Mouse (Mus musculus) liver, embryonic 14.5 days (tissue): ENCODE measurements around the gene Cnot10. TPM values are rescaled to one million over a fixed set of nuclear protein-coding genes. Genes with fewer than 3 reads are reported as not detected.
A peak's percentile ranks its signal among the peaks of the same experiment; 100 is the strongest.

Experiments
- ATAC-seq: fragments of 200-750 bp; cut with Nextera tagmentation; 2 replicates; pipeline ENCODE4 v1.8.0; 2017; ENCODE audit warnings: moderate number of reproducible peaks, mild to moderate bottlenecking, moderate library complexity; ENCODE audit not compliant: insufficient read depth
- DNase-seq, 3 experiments: peaks; one replicate each; pipeline ENCODE4 v3.0.0-alpha.2; 2012 to 2013; ENCODE audit warnings: low read depth in 3 of 3, low spot score in 3 of 3
- H3K27ac ChIP-seq: fragments of 300-500 bp; sonication (generic); 2 replicates; pipeline ENCODE4 v1.5.1; 2014; ENCODE audit warnings: moderate library complexity, mild to moderate bottlenecking, control low read depth, inconsistent platforms
- H3K27me3 ChIP-seq: fragments of 300-500 bp; sonication (generic); 2 replicates; pipeline ENCODE4 v1.6.1; 2014; ENCODE audit warnings: mild to moderate bottlenecking, low read length, moderate library complexity; ENCODE audit not compliant: control insufficient read depth, insufficient read depth
- H3K36me3 ChIP-seq: fragments of 300-500 bp; sonication (generic); replicated peaks from 2 replicates; pipeline ENCODE4 v1.6.1; 2014; ENCODE audit warnings: low read depth; ENCODE audit not compliant: control insufficient read depth, insufficient read depth
- H3K4me1 ChIP-seq, 2 experiments: fragments of 200-500 bp in 1 of 2; fragments of 300-500 bp in 1 of 2; sonication (generic) in 1 of 2; replicated peaks; 2 replicates each; pipeline ENCODE4 v1.6.1; 2012 to 2014; ENCODE audit warnings: antibody characterized with exemption in 1 of 2, inconsistent platforms in 1 of 2, low read length in 1 of 2; ENCODE audit not compliant: control insufficient read depth in 2 of 2, insufficient read depth in 2 of 2
- H3K4me2 ChIP-seq: fragments of 300-500 bp; sonication (generic); 2 replicates; pipeline ENCODE4 v1.6.1; 2014; ENCODE audit warnings: low read depth, mild to moderate bottlenecking, control low read depth, moderate library complexity
- H3K4me3 ChIP-seq, 2 experiments: fragments of 200-500 bp in 1 of 2; fragments of 300-500 bp in 1 of 2; sonication (generic) in 1 of 2; 2 replicates each; pipeline ENCODE4 v1.5.1; 2012 to 2014; ENCODE audit warnings: low read depth in 2 of 2, low read length in 2 of 2, mild to moderate bottlenecking in 2 of 2, control low read depth in 1 of 2, inconsistent platforms in 1 of 2, moderate library complexity in 1 of 2; ENCODE audit not compliant: insufficient read depth in 1 of 2
- H3K9ac ChIP-seq: fragments of 300-500 bp; sonication (generic); replicated peaks from 2 replicates; pipeline ENCODE4 v1.6.1; 2014; ENCODE audit warnings: mild to moderate bottlenecking, control low read depth, moderate library complexity
- H3K9me3 ChIP-seq: fragments of 300-500 bp; sonication (generic); 2 replicates; pipeline ENCODE4 v1.6.1; 2016; ENCODE audit warnings: low read length, mixed read lengths; ENCODE audit not compliant: control insufficient read depth
- CTCF ChIP-seq: IDR thresholded peaks from 2 replicates; pipeline ENCODE4 v1.5.1; 2016; ENCODE audit warnings: antibody characterized with exemption, low read depth, control low read depth
- EP300 ChIP-seq: IDR thresholded peaks from 2 replicates; pipeline ENCODE4 v1.6.1; 2016; ENCODE audit warnings: antibody characterized with exemption, low read depth
- WGBS: fragments of 180-500 bp; shearing (Covaris S2); extraction: QIAGEN DNeasy Blood & Tissue Kit; methylation state at CpG from one replicate; pipeline ENCODE4 v1.1.7; 2014; ENCODE audit not compliant: insufficient replicate concordance; 5-methylcytosine and 5-hydroxymethylcytosine counted together
- polyA plus RNA-seq, 2 experiments: library from polyadenylated mRNA; depleted of rRNA in 1 of 2; stranded (reverse) in 1 of 2; unstranded in 1 of 2; fragments of >200 nt; fragmentation: Nextera tagmentation in 1 of 2; extraction: Ambion mirVana in 1 of 2; gene quantifications; 2 replicates each; pipeline versions ENCODE4 v1.2.1 to v1.2.3; 2012 to 2014

Cnot10 gene
- polyA plus RNA-seq (2012; rRNA removed) (16.3 and 20.7 TPM in 2 replicates), polyA plus RNA-seq (2014; fragmentation: Nextera tagmentation; extraction: Ambion mirVana) (23.1 and 23.8 TPM in 2 replicates)

DNA sequence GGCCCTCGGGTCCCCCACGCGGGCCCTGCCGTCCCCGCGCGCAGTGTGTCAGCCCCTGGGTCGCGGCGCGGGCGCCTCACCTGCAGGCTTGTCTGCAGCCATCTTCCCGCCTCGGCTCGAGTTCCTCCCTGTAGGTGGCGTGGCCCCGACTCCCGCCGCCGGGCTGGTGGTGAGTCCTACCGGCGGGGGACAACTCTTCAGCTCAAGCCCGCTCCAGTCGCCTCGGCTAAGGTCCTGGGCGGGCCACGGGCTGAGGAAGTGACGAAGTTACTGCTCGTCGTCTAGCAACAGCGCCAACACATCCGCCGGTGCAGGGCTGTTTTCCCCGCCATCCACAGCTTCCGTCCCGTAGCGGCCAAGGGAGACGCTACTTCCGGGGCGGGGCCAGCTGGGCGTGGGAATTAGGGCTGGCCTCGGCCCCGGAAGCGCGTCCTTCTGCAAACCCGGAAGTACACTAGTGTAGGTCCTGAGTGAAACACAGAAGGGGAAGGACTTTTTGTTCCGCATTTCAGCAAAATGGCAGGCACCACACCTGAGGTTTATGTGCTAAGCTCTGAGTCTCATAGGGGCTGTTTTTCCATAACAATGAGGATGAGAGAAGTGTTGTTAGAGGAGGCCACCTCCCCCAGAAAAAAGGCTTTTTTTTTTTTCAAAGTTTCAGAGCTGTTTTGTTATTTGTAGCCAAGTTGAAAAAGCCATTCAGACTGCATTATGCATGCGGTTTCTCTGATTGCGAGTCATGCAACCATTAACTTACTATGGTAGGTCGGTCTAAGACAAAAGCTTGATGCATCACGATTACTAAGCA, at the start of gene Cnot10:
Gene Cnot10 (minus strand): TSS at position 346 of the 808 bp plus-strand sequence.
- H3K4me2 ChIP-seq = peak within 1 kb of the TSS; percentile 86
- H3K27ac ChIP-seq = peak within 1 kb of the TSS; percentile 75
- H3K9me3 ChIP-seq = no peaks in the 10 kb centered on the region
- DNase-seq (peak; percentile 95 to 96 (median 96)), ATAC-seq (peak; percentile 98)
- peak within 1 kb of the TSS; percentile 83 for H3K9ac ChIP-seq
- no peaks in the 10 kb centered on the region for H3K27me3 ChIP-seq
- peaks cover 2 to 5% of the 10 kb centered on the region in 2 experiments for H3K4me1 ChIP-seq
- H3K36me3 ChIP-seq = no peaks in the 10 kb centered on the region
- TF ChIP-seq EP300 (0 out of 2 replicates have a peak, but pooled peaks have one; percentile 39), CTCF (peak; percentile 60)
- H3K4me3 ChIP-seq = peak within 1 kb of the TSS; percentile 81 to 89
- WGBS = 3% methylated on average over 51 of the region's 51 CpGs

DNA sequence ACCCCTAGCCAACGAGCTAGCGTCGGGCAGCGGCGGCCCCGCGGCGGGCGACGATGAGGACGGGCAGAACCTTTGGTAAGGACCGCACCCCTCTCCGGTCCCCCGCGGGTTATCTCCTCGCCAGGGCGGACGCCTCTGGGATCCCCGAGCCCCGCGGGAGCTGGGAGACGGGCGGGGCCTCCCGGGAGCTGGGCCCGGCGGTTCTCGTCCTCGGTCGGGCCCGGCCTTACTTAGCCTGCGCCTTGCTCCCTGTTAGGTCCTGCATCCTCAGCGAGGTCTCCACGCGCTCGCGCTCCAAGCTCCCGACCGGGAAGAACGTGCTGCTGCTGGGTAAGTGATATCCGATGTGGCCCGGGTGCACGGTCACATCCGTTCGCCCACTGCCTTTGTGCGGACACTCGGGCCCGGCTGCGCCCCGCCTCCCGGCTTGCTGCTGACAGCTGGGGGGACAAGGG, 49.0 kb upstream of the Cnot10 start:
- DNase-seq (peak in 2 of 3 experiments; percentile 51 to 54), ATAC-seq (peak; percentile 85)
- peaks cover 7% of the 10 kb centered on the region for H3K36me3 ChIP-seq
- peak overlapping the region; percentile 99 for H3K4me2 ChIP-seq
- peak overlapping the region; percentile 73 for H3K27ac ChIP-seq
- H3K9me3 ChIP-seq = no peaks in the 10 kb centered on the region
- peak overlapping the region; percentile 74 to 90 for H3K4me3 ChIP-seq
- TF ChIP-seq CTCF (no peak), EP300 (no peak)
- H3K9ac ChIP-seq = peak overlapping the region; percentile 83
- WGBS = under 1% methylated on average over 46 of the region's 50 CpGs
- H3K4me1 ChIP-seq = peaks cover 12 to 13% of the 10 kb centered on the region in 2 experiments; a peak in 3 of 4 replicates
- no peaks in the 10 kb centered on the region for H3K27me3 ChIP-seq

DNA sequence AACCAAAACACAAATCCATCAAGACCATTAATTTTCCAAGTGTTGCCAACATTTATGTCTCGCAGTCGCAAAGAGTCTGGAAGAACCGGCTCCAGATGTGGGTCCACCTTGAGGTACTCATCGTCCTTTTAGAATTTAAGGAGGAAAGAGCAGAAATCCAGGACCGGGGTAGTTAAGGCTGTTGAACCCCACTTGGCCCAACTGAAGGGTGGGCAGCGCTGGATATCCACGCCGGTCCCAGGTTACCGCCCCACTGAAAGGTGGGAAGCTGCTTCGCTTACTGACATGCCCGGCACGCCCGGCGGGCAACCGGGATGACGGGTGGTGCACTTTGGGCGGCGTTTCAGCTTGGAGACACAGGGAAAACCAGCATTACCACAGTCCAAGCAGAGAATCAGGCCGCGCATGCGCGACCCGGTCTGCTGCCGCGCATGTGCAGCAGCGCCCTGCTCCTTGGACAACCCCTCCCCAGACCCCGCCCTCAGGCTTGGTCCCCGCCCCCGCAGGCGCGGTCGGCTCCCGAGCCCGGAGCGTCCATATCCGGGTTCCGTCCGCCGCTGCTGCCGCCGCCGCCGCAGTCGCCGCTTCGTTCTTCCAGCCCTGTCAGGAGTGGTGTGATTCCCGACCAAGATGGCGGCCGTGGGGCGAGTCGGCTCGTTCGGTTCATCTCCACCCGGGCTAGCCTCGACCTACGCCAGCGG, 48.4 kb upstream of the Cnot10 start, which contains the start of gene Dync1li1:
Gene Dync1li1 (plus strand): TSS at position 539 of the 701 bp plus-strand sequence.
- Histone ChIP-seq H3K9ac (peak within 1 kb of the TSS; percentile 83), H3K4me3 (peak within 1 kb of the TSS; percentile 74 to 90), H3K4me1 (peaks cover 12 to 13% of the 10 kb centered on the region in 2 experiments; a peak in 3 of 4 replicates), H3K27me3 (no peaks in the 10 kb centered on the region), H3K9me3 (no peaks in the 10 kb centered on the region), H3K36me3 (peaks cover 7% of the 10 kb centered on the region), H3K27ac (peak within 1 kb of the TSS; percentile 76), H3K4me2 (peak within 1 kb of the TSS; percentile 99)
- TF ChIP-seq EP300 (no peak), CTCF (no peak)
- DNase-seq (peak; percentile 89 to 93 (median 90)), ATAC-seq (peak; percentile 96)
- under 1% methylated on average over 57 of the region's 57 CpGs for WGBS

- Histone ChIP-seq H3K9ac (peak overlapping the region; percentile 83), H3K4me3 (peak overlapping the region; percentile 66 to 90)
Measured at GRCm38 (mm10) chr9:114687639-114688038, 47.7 kb upstream of the Cnot10 start.

More at GRCm38 (mm10) chr9:114687639-114688038, 47.7 kb upstream of the Cnot10 start:
- ATAC-seq (no peak), DNase-seq (no peak)
- Histone ChIP-seq H3K27ac (no peak overlapping the region; the same call in 1 of the 2 replicates), H3K4me1 (peaks cover 12 to 13% of the 10 kb centered on the region in 2 experiments; a peak in 3 of 4 replicates), H3K36me3 (peaks cover 3% of the 10 kb centered on the region), H3K27me3 (no peaks in the 10 kb centered on the region), H3K9me3 (no peaks in the 10 kb centered on the region), H3K4me2 (peak overlapping the region; percentile 99)
- TF ChIP-seq EP300 (no peak), CTCF (no peak)
- 74% methylated on average over 13 of the region's 13 CpGs for WGBS
